8 mouse cellular contexts compared by ENCODE assay signal in the genomic region with DNA sequence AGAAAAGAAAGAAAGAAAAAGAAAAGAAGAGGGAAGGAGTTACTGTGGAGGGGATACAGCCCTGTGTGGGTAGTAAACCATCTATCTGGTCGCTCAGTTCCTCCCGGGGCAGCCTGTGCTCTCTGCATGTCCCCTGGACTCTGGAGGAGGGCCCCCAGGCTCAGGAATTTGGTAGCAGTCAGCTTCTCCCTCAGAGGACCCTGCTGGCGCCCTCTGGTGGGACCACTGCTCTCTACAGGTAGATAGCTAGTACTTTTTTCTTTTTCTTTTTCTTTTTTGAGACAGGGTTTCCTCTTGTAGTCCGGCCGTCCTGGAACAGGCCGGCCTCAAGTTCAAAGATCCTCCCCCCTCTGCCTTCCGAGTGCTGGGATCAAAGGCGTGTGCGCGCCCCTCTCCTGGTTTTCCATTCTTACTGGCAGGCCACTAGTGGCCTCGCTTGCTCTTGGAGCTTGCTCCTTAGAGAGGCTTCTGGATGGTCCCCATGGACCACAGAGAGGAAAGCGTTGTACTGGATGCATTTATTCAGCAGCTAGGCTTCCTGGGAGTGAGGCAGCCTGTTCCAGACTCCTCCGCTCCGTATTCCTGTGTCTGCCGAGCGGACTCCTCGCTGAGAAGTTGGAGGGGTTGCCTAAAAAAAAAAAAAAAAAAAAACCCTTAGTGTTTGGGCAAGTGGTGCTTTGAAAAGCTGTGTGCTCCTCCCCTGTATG. TPM values are rescaled to one million over a fixed set of nuclear protein-coding genes. Genes with fewer than 3 reads are reported as not detected.
DNase-seq lines count a peak whose midpoint lies in the region; ATAC-seq and TF ChIP-seq lines count a peak whose summit lies in the region.
"Had no signal": no experiment of that assay in that cellular context is flagged by ENCODE, and none has a peak within 500 bp of the region (broad histone marks: within the 10 kb centered on the region; RNA-seq: fewer than 3 reads in every experiment).

No protein-coding gene starts in this region.

- DNase-seq in CH12.LX (ENCODE audit: extremely low read depth) = peak; percentile 53
- DNase-seq in T-cell, adult 2 months (ENCODE audit: low spot score) = peak; percentile 18
- DNase-seq in kidney, postnatal 14 days = peak; percentile 47

- no peaks in the 10 kb centered on the region; the same call in 1 of the 2 replicates for H3K9me3 ChIP-seq in intestine, postnatal 0 days (ENCODE audit: control insufficient read depth)
- no peaks in the 10 kb centered on the region for H3K9me3 ChIP-seq in intestine, embryonic 15.5 days
- no peaks in the 10 kb centered on the region for H3K9me3 ChIP-seq in CH12.LX (replicated peaks; ENCODE audit: low read length)
- H3K9me3 ChIP-seq in forebrain, embryonic 15.5 days = no peaks in the 10 kb centered on the region

- no peak for TF ChIP-seq EP300 in CH12.LX (IDR thresholded peaks at IDR 0.05; ENCODE audit: low read length)

- H3K79me2 ChIP-seq in CH12.LX (replicated peaks; ENCODE audit: control insufficient read depth, extremely low read depth, insufficient read depth, poor library complexity, severe bottlenecking) = no peaks in the 10 kb centered on the region

- no peak overlapping the region for H3K4me2 ChIP-seq in intestine, postnatal 0 days (replicated peaks; ENCODE audit: low read depth)
- H3K4me2 ChIP-seq in intestine, embryonic 15.5 days (replicated peaks) = no peak overlapping the region
- no peak overlapping the region for H3K4me2 ChIP-seq in CH12.LX (ENCODE audit: insufficient read depth, low read depth, poor library complexity, severe bottlenecking)
- no peak overlapping the region for H3K4me2 ChIP-seq in forebrain, embryonic 15.5 days (replicated peaks)

- H3K4me1 ChIP-seq in intestine, postnatal 0 days (replicated peaks; ENCODE audit: control insufficient read depth, insufficient read depth, low read length) = no peaks in the 10 kb centered on the region
- no peaks in the 10 kb centered on the region; the same call in 1 of the 2 replicates for H3K4me1 ChIP-seq in intestine, embryonic 15.5 days (replicated peaks)
- H3K4me1 ChIP-seq in CH12.LX (ENCODE audit: control insufficient read depth in 1 of 2, insufficient read depth in 2 of 2) = peaks cover 0 to 28% of the 10 kb centered on the region in 2 experiments; a peak in 2 of 4 replicates
- H3K4me1 ChIP-seq in olfactory bulb, adult 2 months (ENCODE audit: control insufficient read depth, insufficient read depth, low read length) = peaks cover 21% of the 10 kb centered on the region
- H3K4me1 ChIP-seq in forebrain, embryonic 15.5 days = peaks cover 13% of the 10 kb centered on the region

- peak; percentile 68 for TF ChIP-seq CTCF in intestine, postnatal 0 days (IDR thresholded peaks at IDR 0.05; ENCODE audit: low read depth)
- TF ChIP-seq CTCF in CH12.LX (conservative IDR thresholded peaks at IDR 0.05 in 1 of 2, IDR thresholded peaks at IDR 0.05 in 1 of 2; ENCODE audit: low read depth in 2 of 2, low read length in 2 of 2) = peak; percentile 26 to 71; a peak in 3 of 4 replicates
- TF ChIP-seq CTCF in olfactory bulb, adult 2 months (IDR thresholded peaks at IDR 0.05; ENCODE audit: insufficient read depth, low read depth, low read length) = 0 out of 2 replicates have a peak, but pooled peaks have one; percentile 33

- 62% methylated on average over 17 of the region's 17 CpGs for WGBS in intestine, postnatal 0 days
- 66% methylated on average over 17 of the region's 17 CpGs for WGBS in intestine, embryonic 15.5 days
- WGBS in olfactory bulb, adult 2 months = 57% methylated on average over 17 of the region's 17 CpGs
- 63% methylated on average over 17 of the region's 17 CpGs for WGBS in forebrain, embryonic 15.5 days

- dilution Hi-C loops in CH12.LX (cut with MboI; ENCODE audit: extremely low pct_ligation_motif_present, extremely low pct_unique_long_range_greater_than_20kb, low sequenced_read_pairs) = no loop called here

- no peak for ATAC-seq in intestine, postnatal 0 days
- ATAC-seq in intestine, embryonic 15.5 days = no peak
- ATAC-seq in forebrain, embryonic 15.5 days (replicated peaks) = no peak

- H3K4me3 ChIP-seq in intestine, postnatal 0 days (ENCODE audit: low read depth, low read length) = no peak overlapping the region
- H3K4me3 ChIP-seq in intestine, embryonic 15.5 days (replicated peaks) = no peak overlapping the region
- no peak overlapping the region for H3K4me3 ChIP-seq in CH12.LX (replicated peaks in 1 of 3; ENCODE audit: low read depth in 2 of 3, low read length in 2 of 3, poor library complexity in 1 of 3)
- no peak overlapping the region for H3K4me3 ChIP-seq in olfactory bulb, adult 2 months (ENCODE audit: insufficient read depth, low read depth, low read length)
- no peak overlapping the region for H3K4me3 ChIP-seq in forebrain, embryonic 15.5 days

- peak; percentile 40 for TF ChIP-seq RAD21 in CH12.LX (IDR thresholded peaks at IDR 0.05; ENCODE audit: low read depth, low read length)

- H3K27me3 ChIP-seq in intestine, postnatal 0 days (replicated peaks; ENCODE audit: control insufficient read depth, insufficient read depth, low read length) = no peaks in the 10 kb centered on the region
- no peaks in the 10 kb centered on the region for H3K27me3 ChIP-seq in intestine, embryonic 15.5 days (replicated peaks)
- no peaks in the 10 kb centered on the region for H3K27me3 ChIP-seq in CH12.LX (replicated peaks)
- no peaks in the 10 kb centered on the region for H3K27me3 ChIP-seq in forebrain, embryonic 15.5 days

- in situ Hi-C loops in CH12.LX (cut with MboI; ENCODE audit: low pct_ligation_motif_present, low pct_unique_long_range_greater_than_20kb, low sequenced_read_pairs) = loop anchor here (5.0 kb wide), 1 partner anchor 200 kb away; no protein-coding TSS in a partner anchor

- H3K36me3 ChIP-seq in intestine, postnatal 0 days (ENCODE audit: control insufficient read depth, insufficient read depth) = no peaks in the 10 kb centered on the region
- H3K36me3 ChIP-seq in intestine, embryonic 15.5 days = no peaks in the 10 kb centered on the region
- no peaks in the 10 kb centered on the region for H3K36me3 ChIP-seq in CH12.LX (replicated peaks in 1 of 2; ENCODE audit: control insufficient read depth in 1 of 2, insufficient read depth in 1 of 2, low read length in 1 of 2)
- H3K36me3 ChIP-seq in forebrain, embryonic 15.5 days = no peaks in the 10 kb centered on the region

- H3K27ac ChIP-seq in intestine, postnatal 0 days (ENCODE audit: low read depth, low read length) = no peak overlapping the region
- no peak overlapping the region for H3K27ac ChIP-seq in intestine, embryonic 15.5 days
- H3K27ac ChIP-seq in CH12.LX (ENCODE audit: insufficient read depth, low read depth) = no peak overlapping the region
- no peak overlapping the region for H3K27ac ChIP-seq in olfactory bulb, adult 2 months (ENCODE audit: insufficient read depth, low read depth, low read length)
- H3K27ac ChIP-seq in forebrain, embryonic 15.5 days (replicated peaks) = no peak overlapping the region

- no peak overlapping the region for H3K9ac ChIP-seq in intestine, postnatal 0 days (ENCODE audit: low read depth, low read length)
- H3K9ac ChIP-seq in intestine, embryonic 15.5 days = no peak overlapping the region
- H3K9ac ChIP-seq in CH12.LX (ENCODE audit: insufficient read depth, low read depth) = no peak overlapping the region
- H3K9ac ChIP-seq in forebrain, embryonic 15.5 days (replicated peaks) = no peak overlapping the region

- TF ChIP-seq POLR2A in CH12.LX (IDR thresholded peaks at IDR 0.05; ENCODE audit: low read depth, low read length) = no peak
- no peak for TF ChIP-seq POLR2A in olfactory bulb, adult 2 months (IDR thresholded peaks at IDR 0.05; ENCODE audit: insufficient read depth, low read depth, low read length)

TF ChIP-seq in CH12.LX, 34 proteins besides CTCF, POLR2A, EP300 and RAD21:
- TF ChIP-seq JUN (IDR thresholded peaks at IDR 0.05; ENCODE audit: insufficient read depth, low read depth, low read length) = no peak
- no peak for TF ChIP-seq CHD1 (IDR thresholded peaks at IDR 0.05; ENCODE audit: low read depth, low read length)
- no peak for TF ChIP-seq MYC (IDR thresholded peaks at IDR 0.05; ENCODE audit: low read depth, low read length)
- no peak for TF ChIP-seq TBP (conservative IDR thresholded peaks at IDR 0.05; ENCODE audit: low read depth, low read length)
- peak; percentile 62 for TF ChIP-seq SMC3 (IDR thresholded peaks at IDR 0.05; ENCODE audit: low read depth, low read length)
- no peak for TF ChIP-seq NRF1 (IDR thresholded peaks at IDR 0.05; ENCODE audit: low read depth, low read length)
- TF ChIP-seq MAFK (IDR thresholded peaks at IDR 0.05; ENCODE audit: insufficient replicate concordance, low read length) = no peak
TF ChIP-seq in CH12.LX: peak in this region for 1.

RNA-seq across cellular contexts. Expression of a gene that starts 1.1 kb away (rescaled TPM):
- polyA plus RNA-seq in intestine, postnatal 0 days (2015; fragmentation: Nextera tagmentation; extraction: Ambion mirVana) = 0.07 and 0.16 TPM in 2 replicates
- polyA plus RNA-seq in intestine, embryonic 15.5 days (2015; fragmentation: Nextera tagmentation; extraction: Ambion mirVana) = 0.44 and 0.68 TPM in 2 replicates
- 0.71 and 0.76 TPM in 2 replicates for total RNA-seq in CH12.LX (2012; rRNA removed)
- total RNA-seq in CH12.LX (2014; rRNA removed) = 2.6 and 3.2 TPM in 2 replicates
- polyA plus RNA-seq in CH12.LX (2012; ENCODE audit: insufficient read length, low read depth) = 17.6 and 19.6 TPM in 2 replicates
- not detected in 2 replicates for polyA plus RNA-seq in olfactory bulb, adult 2 months (2012; ENCODE audit: insufficient read depth, insufficient read length, low replicate concordance, missing spikeins)
- polyA plus RNA-seq in forebrain, embryonic 15.5 days (2015; fragmentation: Nextera tagmentation; extraction: Ambion mirVana) = 0.36 and 0.79 TPM in 2 replicates
- polyA plus RNA-seq: liver, embryonic 16.5 days had no signal

RNA-seq across cellular contexts. Expression of a gene that starts 56.3 kb away (rescaled TPM):
- 22.8 and 26.5 TPM in 2 replicates for polyA plus RNA-seq in intestine, postnatal 0 days (2015; fragmentation: Nextera tagmentation; extraction: Ambion mirVana)
- polyA plus RNA-seq in intestine, embryonic 15.5 days (2015; fragmentation: Nextera tagmentation; extraction: Ambion mirVana) = 72.5 and 76.9 TPM in 2 replicates
- total RNA-seq in CH12.LX (2012; rRNA removed) (157 and 189 TPM in 2 replicates), CH12.LX (2014; rRNA removed) (252 and 309 TPM in 2 replicates)
- 355 and 422 TPM in 2 replicates for polyA plus RNA-seq in CH12.LX (2012; ENCODE audit: insufficient read length, low read depth)
- not detected in 2 replicates for polyA plus RNA-seq in olfactory bulb, adult 2 months (2012; ENCODE audit: insufficient read depth, insufficient read length, low replicate concordance, missing spikeins)
- 55.2 and 57.4 TPM in 2 replicates for polyA plus RNA-seq in forebrain, embryonic 15.5 days (2015; fragmentation: Nextera tagmentation; extraction: Ambion mirVana)

Comparison
In these comparisons a context has a peak if more than half of its experiments do, and no peak if none do; other contexts are left out.
1. RNA of a gene that starts 1.1 kb away (polyA plus RNA-seq): 17.6 to 19.6 TPM in CH12.LX; 0.36 to 0.79 TPM in forebrain, embryonic 15.5 days, 0.44 to 0.68 TPM in intestine, embryonic 15.5 days, 0.07 to 0.16 TPM in intestine, postnatal 0 days and not detected in olfactory bulb, adult 2 months; every median in the first group is over 10 times any median in the second.
2. RNA of a gene that starts 56.3 kb away (polyA plus RNA-seq): 355 to 422 TPM in CH12.LX, 72.5 to 76.9 TPM in intestine, embryonic 15.5 days, 55.2 to 57.4 TPM in forebrain, embryonic 15.5 days and 22.8 to 26.5 TPM in intestine, postnatal 0 days; not detected in olfactory bulb, adult 2 months; every median in the first group is over 10 times any median in the second.
3. Peak in every context shown above with its lines, with median percentiles within 50 percentile points of each other: CTCF ChIP-seq and DNase-seq.